Mouse (Mus musculus): Measurements from ENCODE around the gene Tpk1. TPM values are rescaled to one million over a fixed set of nuclear protein-coding genes. Genes with fewer than 3 reads are reported as not detected.

Gene Tpk1
- polyA plus RNA-seq, 1 experiment from 2014 or later: 4.9 TPM

DNA sequence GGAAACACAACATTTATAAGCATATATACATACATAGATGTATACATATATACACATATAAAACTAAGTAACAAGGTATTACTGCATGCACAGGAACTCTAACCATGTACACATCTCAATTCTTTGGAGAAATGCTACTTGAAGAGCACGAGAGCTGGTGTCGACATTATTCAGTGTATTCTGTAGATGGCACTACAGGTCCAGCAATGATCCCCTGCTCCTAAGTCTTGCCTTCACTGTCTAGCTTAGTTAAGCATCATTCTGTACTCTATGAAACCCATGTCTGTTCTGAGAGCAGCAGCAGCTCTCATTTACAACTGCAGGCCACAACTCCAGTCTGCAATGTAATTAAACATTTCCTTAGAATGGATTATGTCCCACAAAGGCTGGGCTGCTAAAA lies 270.5 kb downstream of the Tpk1 start:
- no peak overlapping the region for H3K4me3 ChIP-seq (replicated peaks)
- no peaks in the 10 kb centered on the region for H3K27me3 ChIP-seq
- no peak overlapping the region for H3K9ac ChIP-seq
- no peak overlapping the region for H3K27ac ChIP-seq
- H3K4me2 ChIP-seq: no peak overlapping the region
- H3K4me1 ChIP-seq: no peaks in the 10 kb centered on the region
- no peaks in the 10 kb centered on the region for H3K36me3 ChIP-seq (replicated peaks)
- no peaks in the 10 kb centered on the region for H3K9me3 ChIP-seq
- 79% methylated on average over 2 of the region's 2 CpGs for WGBS
- ATAC-seq (ENCODE audit: low FRiP score): peak; percentile 51; the same call in 1 of the 2 replicates

DNA sequence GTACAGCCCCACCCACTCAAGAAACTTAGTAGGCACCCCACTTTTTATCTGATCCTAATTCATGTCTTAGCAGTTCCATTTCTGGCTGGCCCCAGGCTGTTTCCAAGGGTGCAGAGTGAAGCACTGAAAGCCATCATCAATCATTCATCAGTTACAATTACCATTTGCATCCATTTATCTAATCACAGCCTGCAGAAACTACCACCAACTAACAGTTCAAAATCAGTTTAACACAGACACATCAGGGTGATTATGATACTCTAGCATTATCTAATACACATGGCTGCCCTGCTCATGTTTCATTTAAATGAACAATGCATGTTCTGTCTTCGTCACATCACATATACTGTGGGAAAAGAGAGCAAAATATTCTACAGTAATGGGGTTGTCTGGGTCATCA lies 274.7 kb downstream of the Tpk1 start:
- 50% methylated on average over 1 of the region's 1 CpGs for WGBS
- Histone ChIP-seq H3K27me3 (no peaks in the 10 kb centered on the region), H3K9me3 (no peaks in the 10 kb centered on the region), H3K4me3 (replicated peaks) (no peak overlapping the region), H3K4me2 (no peak overlapping the region), H3K36me3 (replicated peaks) (no peaks in the 10 kb centered on the region), H3K9ac (no peak overlapping the region), H3K4me1 (0 out of 2 replicates have a peak, but pooled peaks cover 3% of the 10 kb centered on the region), H3K27ac (no peak overlapping the region)
- no peak for ATAC-seq (ENCODE audit: low FRiP score)

DNA sequence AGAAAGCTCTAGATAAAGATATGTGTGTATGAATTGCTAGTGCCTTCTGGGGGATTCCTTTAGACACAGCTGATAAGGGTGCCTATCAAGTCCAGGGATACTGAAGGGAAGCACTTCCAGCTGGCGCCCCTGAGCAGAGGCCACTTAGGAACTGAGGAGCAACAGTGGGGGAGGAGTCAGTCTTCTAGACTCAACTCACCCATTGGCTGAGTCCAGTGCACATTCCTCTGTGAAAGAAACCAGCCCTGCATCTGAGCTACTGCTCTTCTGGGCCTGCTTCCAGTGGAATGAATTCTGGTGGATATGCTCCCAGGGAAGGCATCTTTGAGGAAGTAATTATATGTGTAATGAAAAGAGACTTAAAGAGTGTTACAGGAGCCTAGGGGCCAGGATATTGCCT lies 278.8 kb downstream of the Tpk1 start:
- Histone ChIP-seq H3K4me3 (replicated peaks) (no peak overlapping the region), H3K4me2 (no peak overlapping the region), H3K4me1 (0 out of 2 replicates have a peak, but pooled peaks cover 3% of the 10 kb centered on the region), H3K9me3 (no peaks in the 10 kb centered on the region), H3K27me3 (no peaks in the 10 kb centered on the region), H3K27ac (no peak overlapping the region), H3K36me3 (replicated peaks) (no peaks in the 10 kb centered on the region), H3K9ac (no peak overlapping the region)
- no peak for ATAC-seq (ENCODE audit: low FRiP score)
- WGBS: 21% methylated on average over 1 of the region's 1 CpGs

DNA sequence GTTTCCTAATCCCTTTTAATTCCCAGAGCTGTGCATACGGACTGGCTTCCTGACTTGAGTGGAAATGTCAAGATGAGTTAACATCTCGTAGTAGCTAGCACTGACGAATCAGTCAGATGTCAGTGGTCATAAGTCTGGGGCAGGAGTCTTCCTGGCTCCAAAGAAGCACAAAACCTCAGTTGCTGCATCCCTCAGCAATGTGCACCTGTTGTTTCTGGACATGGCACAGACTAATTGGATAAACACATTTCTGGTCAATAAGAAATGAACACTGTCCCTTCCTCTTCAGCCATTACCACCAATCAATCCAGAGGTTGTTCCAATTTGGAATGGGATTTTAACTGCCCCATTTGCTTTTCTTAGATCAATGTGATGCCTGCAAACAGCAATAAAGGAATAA lies 281.2 kb downstream of the Tpk1 start:
- no peak for ATAC-seq (ENCODE audit: low FRiP score)
- no peaks in the 10 kb centered on the region for H3K9me3 ChIP-seq
- WGBS: 67% methylated on average over 3 of the region's 3 CpGs
- H3K9ac ChIP-seq: no peak overlapping the region
- no peak overlapping the region for H3K4me2 ChIP-seq
- no peak overlapping the region for H3K4me3 ChIP-seq (replicated peaks)
- H3K4me1 ChIP-seq: 0 out of 2 replicates have a peak, but pooled peaks cover 3% of the 10 kb centered on the region
- no peaks in the 10 kb centered on the region for H3K27me3 ChIP-seq
- H3K36me3 ChIP-seq (replicated peaks): no peaks in the 10 kb centered on the region
- no peak overlapping the region for H3K27ac ChIP-seq

DNA sequence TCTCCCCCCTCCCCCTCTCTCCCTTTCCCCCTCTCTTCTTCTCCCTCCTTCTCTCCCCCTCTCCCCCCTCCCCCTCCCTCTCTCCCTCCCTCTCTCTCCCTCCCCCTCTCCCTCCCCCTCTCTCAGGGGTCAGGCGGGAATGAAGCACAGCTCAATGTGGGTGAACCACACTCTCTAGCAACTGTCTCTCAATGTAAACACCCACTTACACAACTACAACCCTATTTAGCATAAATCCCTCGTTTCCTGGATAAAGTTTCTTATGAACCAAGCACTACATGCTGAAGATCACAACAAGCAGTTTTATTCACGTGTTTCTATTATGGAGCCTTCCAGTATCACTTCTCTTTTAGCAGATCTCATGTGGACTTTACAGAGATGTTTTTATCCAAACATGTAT lies 281.8 kb downstream of the Tpk1 start:
- H3K4me3 ChIP-seq (replicated peaks): no peak overlapping the region
- H3K4me2 ChIP-seq: no peak overlapping the region
- H3K27me3 ChIP-seq: no peaks in the 10 kb centered on the region
- H3K9ac ChIP-seq: no peak overlapping the region
- H3K27ac ChIP-seq: no peak overlapping the region
- WGBS: 67% methylated on average over 2 of the region's 3 CpGs
- no peaks in the 10 kb centered on the region for H3K36me3 ChIP-seq (replicated peaks)
- 0 out of 2 replicates have a peak, but pooled peaks cover 3% of the 10 kb centered on the region for H3K4me1 ChIP-seq
- ATAC-seq (ENCODE audit: low FRiP score): no peak
- H3K9me3 ChIP-seq: no peaks in the 10 kb centered on the region

DNA sequence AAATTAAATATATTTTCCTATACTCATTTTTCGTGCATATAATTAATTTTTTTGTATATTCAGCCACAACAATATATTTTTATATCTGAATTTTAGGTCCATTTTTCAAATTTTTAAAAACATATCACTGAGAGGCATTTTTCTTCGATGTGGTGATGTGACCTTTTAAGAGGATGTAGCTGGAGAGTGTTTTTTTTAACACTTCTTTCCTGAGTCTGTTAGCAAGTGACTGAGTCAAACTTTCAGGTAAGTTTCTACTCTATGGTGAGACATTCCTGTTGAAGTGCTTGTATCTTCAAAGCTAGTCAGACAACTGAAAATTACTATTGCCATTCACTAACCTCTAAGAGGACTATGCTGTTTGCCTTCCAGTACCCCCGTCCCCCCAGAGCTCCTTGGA lies 283.3 kb downstream of the Tpk1 start:
- Histone ChIP-seq H3K27ac (no peak overlapping the region), H3K4me2 (no peak overlapping the region), H3K4me3 (replicated peaks) (no peak overlapping the region), H3K9ac (no peak overlapping the region), H3K36me3 (replicated peaks) (no peaks in the 10 kb centered on the region), H3K27me3 (no peaks in the 10 kb centered on the region), H3K4me1 (0 out of 2 replicates have a peak, but pooled peaks cover 3% of the 10 kb centered on the region), H3K9me3 (no peaks in the 10 kb centered on the region)
- 86% methylated on average over 3 of the region's 3 CpGs for WGBS
- no peak for ATAC-seq (ENCODE audit: low FRiP score)

DNA sequence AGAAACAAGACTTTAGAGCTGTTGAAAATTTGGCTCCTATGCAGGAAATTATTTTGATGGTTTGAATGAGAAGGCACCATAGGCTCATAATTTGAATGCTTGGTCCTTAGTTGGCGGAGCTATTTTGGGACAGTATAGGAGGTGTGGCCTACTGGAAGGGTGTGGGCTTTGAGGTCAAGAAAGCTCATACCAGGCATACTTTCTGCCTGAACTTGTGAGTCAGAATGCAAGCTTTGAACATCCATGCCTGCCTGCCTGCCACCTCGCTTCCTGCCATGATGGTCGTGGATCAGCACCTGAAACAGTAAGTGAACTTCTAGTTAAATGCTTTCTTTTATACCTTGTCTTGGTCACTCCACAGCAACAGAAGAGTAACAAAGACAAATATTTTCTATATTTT lies 283.8 kb downstream of the Tpk1 start:
- ATAC-seq (ENCODE audit: low FRiP score): no peak
- no peaks in the 10 kb centered on the region for H3K36me3 ChIP-seq (replicated peaks)

DNA sequence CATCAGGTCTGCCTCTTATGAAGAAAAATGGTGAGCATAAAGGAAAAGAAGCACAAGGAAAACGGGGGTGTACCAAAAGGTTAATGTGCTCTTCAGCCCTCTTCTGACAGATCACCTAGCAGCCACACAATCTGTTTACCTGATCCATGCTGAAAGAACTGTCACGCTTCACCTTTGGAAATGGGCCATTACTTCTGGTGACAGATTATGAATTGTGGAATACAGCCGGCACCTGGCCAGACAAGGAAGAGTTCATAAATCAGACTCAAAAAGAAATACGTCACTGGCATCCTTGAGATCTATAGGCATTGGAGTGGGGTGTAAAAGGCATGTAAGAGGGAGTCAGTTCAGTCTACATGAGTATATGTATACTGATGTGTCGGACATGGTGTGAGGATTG lies 292.9 kb downstream of the Tpk1 start:
- Histone ChIP-seq H3K4me2 (no peak overlapping the region), H3K27me3 (no peaks in the 10 kb centered on the region), H3K9ac (no peak overlapping the region), H3K27ac (no peak overlapping the region), H3K9me3 (no peaks in the 10 kb centered on the region), H3K36me3 (replicated peaks) (no peaks in the 10 kb centered on the region), H3K4me3 (replicated peaks) (no peak overlapping the region), H3K4me1 (no peaks in the 10 kb centered on the region)
- 91% methylated on average over 5 of the region's 5 CpGs for WGBS
- no peak for ATAC-seq (ENCODE audit: low FRiP score)

More for the DNA sequence above, 283.8 kb downstream of the Tpk1 start:
- H3K9me3 ChIP-seq: no peaks in the 10 kb centered on the region
- 0 out of 2 replicates have a peak, but pooled peaks cover 2% of the 10 kb centered on the region for H3K4me1 ChIP-seq
- no peak overlapping the region for H3K4me3 ChIP-seq (replicated peaks)
- H3K9ac ChIP-seq: no peak overlapping the region
- H3K4me2 ChIP-seq: no peak overlapping the region
- H3K27ac ChIP-seq: no peak overlapping the region
- H3K27me3 ChIP-seq: no peaks in the 10 kb centered on the region
- WGBS: 86% methylated on average over 3 of the region's 3 CpGs

DNA sequence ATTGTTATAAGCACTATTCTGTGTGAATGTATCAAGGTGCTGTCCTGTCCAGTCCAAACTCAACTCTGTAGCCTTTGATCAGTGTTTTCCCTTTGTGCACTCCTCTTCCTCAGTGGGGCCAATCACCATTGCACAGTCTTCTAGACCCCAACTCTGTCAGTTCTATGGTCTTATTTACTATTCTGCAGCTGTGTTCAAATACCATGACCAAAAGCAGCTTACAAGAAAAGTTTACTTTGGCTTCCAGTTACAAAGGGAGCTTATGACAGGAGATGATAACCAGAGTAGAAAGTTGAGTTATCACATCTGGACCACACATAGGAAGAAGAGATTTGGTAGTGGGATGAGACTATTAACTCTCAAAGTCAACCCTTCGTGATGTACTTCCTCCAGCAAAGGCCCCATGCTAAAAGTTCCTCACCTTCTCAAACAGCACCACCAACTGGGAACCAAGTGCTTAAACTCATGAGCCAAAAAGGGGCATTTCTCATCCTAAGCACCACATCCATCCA lies 298.6 kb downstream of the Tpk1 start:
- no peaks in the 10 kb centered on the region for H3K36me3 ChIP-seq (replicated peaks)
- no peak overlapping the region for H3K4me2 ChIP-seq
- H3K27ac ChIP-seq: no peak overlapping the region
- no peaks in the 10 kb centered on the region for H3K4me1 ChIP-seq
- ATAC-seq (ENCODE audit: low FRiP score): no peak
- no peaks in the 10 kb centered on the region for H3K27me3 ChIP-seq
- no peaks in the 10 kb centered on the region for H3K9me3 ChIP-seq
- H3K9ac ChIP-seq: no peak overlapping the region
- no peak overlapping the region for H3K4me3 ChIP-seq (replicated peaks)
- WGBS: 85% methylated on average over 1 of the region's 1 CpGs

DNA sequence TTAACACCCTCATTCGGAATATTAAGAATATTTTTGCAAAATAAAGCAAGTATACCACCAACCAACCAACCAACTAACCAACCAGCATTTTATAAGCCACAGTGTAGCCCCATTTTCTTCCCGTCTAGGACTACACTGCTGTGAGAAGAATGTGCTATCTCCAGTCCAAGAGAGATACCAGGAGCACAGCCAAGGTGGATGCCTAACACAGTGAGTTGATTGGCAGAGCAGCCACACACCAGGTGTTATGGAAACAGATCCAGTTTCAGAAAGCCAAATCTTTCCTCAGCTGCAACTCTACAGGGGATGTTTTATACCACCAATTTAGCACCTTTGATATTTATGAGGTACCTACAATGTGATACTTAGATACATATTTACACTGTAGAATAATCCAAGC lies 299.1 kb downstream of the Tpk1 start:
- no peak for ATAC-seq (ENCODE audit: low FRiP score)
- no peak overlapping the region for H3K27ac ChIP-seq
- no peak overlapping the region for H3K4me3 ChIP-seq (replicated peaks)
- H3K4me1 ChIP-seq: no peaks in the 10 kb centered on the region
- 86% methylated on average over 2 of the region's 2 CpGs for WGBS
- H3K9me3 ChIP-seq: no peaks in the 10 kb centered on the region
- no peak overlapping the region for H3K4me2 ChIP-seq
- H3K9ac ChIP-seq: no peak overlapping the region
- H3K27me3 ChIP-seq: no peaks in the 10 kb centered on the region
- no peaks in the 10 kb centered on the region for H3K36me3 ChIP-seq (replicated peaks)

DNA sequence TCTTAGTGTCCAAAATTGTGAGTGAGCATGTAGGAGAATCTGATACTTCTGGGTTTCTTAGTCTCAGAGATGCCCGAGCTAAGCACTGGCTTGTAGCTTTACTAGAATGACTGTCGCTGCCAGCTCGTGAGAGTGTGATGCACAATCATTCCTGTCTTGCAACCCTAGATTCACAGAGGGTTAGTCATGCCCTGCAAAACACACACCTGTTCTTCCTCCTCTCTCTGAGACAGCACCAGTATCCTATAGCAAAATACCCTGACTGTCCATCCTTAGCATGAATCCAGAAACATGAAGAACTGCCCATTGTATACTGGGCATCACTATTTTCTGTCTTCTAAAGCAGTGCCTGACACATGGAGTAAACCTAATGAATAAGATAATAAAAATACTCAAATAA lies 302.2 kb downstream of the Tpk1 start:
- Histone ChIP-seq H3K4me1 (0 out of 2 replicates have a peak, but pooled peaks cover 5% of the 10 kb centered on the region), H3K4me2 (no peak overlapping the region), H3K36me3 (replicated peaks) (no peaks in the 10 kb centered on the region), H3K4me3 (replicated peaks) (no peak overlapping the region), H3K9me3 (no peaks in the 10 kb centered on the region), H3K27me3 (no peaks in the 10 kb centered on the region), H3K9ac (no peak overlapping the region), H3K27ac (no peak overlapping the region)
- 91% methylated on average over 3 of the region's 3 CpGs for WGBS
- ATAC-seq (ENCODE audit: low FRiP score): no peak

DNA sequence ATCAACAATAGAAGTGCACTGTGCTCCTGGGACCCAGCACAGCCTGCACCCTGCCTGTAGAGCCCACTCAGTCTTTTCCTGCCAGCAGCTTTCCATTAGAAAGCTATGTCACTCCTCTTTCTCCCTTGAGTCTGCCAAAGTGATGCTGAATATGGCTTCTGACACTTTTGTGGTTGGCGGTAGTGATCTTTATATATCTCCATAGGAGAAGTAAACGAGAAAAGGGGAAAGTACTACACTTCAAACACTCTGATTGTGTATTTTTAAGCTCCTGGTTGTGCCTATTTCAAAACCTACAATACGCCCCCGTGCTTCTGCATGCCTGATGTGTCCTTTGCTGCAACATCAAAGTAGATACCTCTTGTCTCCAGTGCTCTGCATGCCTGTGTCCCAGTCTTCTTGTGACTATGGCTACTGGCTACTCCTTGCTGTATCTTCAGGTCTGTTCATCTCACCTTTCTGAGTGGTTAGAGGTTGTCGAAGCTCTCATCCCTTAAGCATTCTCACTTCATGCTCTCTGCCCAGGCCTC lies 302.7 kb downstream of the Tpk1 start:
- Histone ChIP-seq H3K27me3 (no peaks in the 10 kb centered on the region), H3K27ac (no peak overlapping the region), H3K4me3 (replicated peaks) (no peak overlapping the region), H3K4me1 (0 out of 2 replicates have a peak, but pooled peaks cover 5% of the 10 kb centered on the region), H3K36me3 (replicated peaks) (no peaks in the 10 kb centered on the region), H3K9me3 (no peaks in the 10 kb centered on the region), H3K4me2 (no peak overlapping the region), H3K9ac (no peak overlapping the region)
- WGBS: 87% methylated on average over 5 of the region's 5 CpGs
- ATAC-seq (ENCODE audit: low FRiP score): no peak

DNA sequence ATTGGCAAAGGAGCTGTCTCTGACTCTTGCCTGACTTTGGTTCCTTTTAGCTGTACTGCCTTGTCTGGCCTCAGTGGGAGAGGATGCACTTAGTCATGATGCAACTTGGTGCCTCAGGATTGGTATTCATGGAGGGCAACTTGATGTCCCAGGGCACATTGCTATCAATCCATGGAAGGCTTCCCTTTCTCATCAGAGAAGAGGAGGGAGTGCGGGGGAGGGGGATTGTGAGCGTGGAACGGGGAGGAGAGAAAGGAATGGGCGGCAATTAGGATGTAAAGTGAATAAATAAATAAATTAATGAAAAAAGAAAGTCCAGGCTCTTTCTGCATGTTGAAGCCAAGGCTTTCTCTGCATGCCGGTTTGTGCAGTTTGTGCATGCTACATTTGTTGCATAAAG lies 304.8 kb downstream of the Tpk1 start:
- no peak overlapping the region for H3K4me2 ChIP-seq
- H3K4me3 ChIP-seq (replicated peaks): no peak overlapping the region
- no peaks in the 10 kb centered on the region for H3K27me3 ChIP-seq
- no peak overlapping the region for H3K27ac ChIP-seq
- ATAC-seq (ENCODE audit: low FRiP score): 0 out of 2 replicates have a peak, but pooled peaks have one; percentile 27
- H3K9ac ChIP-seq: no peak overlapping the region
- WGBS: 45% methylated on average over 5 of the region's 5 CpGs
- no peaks in the 10 kb centered on the region for H3K36me3 ChIP-seq (replicated peaks)
- 0 out of 2 replicates have a peak, but pooled peaks cover 5% of the 10 kb centered on the region for H3K4me1 ChIP-seq
- no peaks in the 10 kb centered on the region for H3K9me3 ChIP-seq

Measured in forebrain, embryonic 12.5 days (tissue).